ENCODE assay signal across 8 mouse cellular contexts in the genomic region with DNA sequence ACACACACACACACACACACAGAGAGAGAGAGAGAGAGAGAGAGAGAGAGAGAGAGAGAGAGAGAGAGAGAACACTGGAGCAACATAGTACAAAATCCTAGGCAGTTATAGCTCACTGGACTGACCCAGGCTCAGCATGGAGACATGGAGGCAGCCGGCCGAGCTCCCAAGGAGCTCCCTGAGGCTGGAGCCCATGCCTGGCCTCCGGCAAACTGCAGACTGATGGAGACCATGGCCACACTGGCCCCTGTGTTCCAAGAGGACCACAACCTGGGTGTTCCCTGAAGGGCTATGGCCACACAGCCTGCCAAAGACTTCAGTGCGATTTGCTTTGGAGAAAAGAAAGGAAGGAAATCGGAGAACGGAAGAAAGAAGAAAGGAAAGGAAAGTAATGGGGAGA.
DNase-seq lines count a peak whose midpoint lies in the region; ATAC-seq and TF ChIP-seq lines count a peak whose summit lies in the region.

No protein-coding gene starts in this region.

- H3K4me2 ChIP-seq in forebrain, postnatal 0 days (ENCODE audit: low read depth) = peak overlapping the region; percentile 53
- peak overlapping the region; percentile 50 for H3K4me2 ChIP-seq in limb, embryonic 14.5 days (replicated peaks; ENCODE audit: low read depth, low read length, severe bottlenecking)

- H3K9me3 ChIP-seq in heart, embryonic 10.5 days = no peaks in the 10 kb centered on the region
- no peaks in the 10 kb centered on the region for H3K9me3 ChIP-seq in forebrain, postnatal 0 days (ENCODE audit: low read length)
- no peaks in the 10 kb centered on the region for H3K9me3 ChIP-seq in limb, embryonic 14.5 days (ENCODE audit: control insufficient read depth, low read length)

- H3K4me1 ChIP-seq in heart, embryonic 10.5 days = peaks cover 35% of the 10 kb centered on the region
- H3K4me1 ChIP-seq in bone marrow macrophage, adult 2 months (ENCODE audit: control insufficient read depth, insufficient read depth, low read length) = peaks cover 10% of the 10 kb centered on the region
- H3K4me1 ChIP-seq in forebrain, postnatal 0 days (ENCODE audit: insufficient read depth) = peaks cover 5% of the 10 kb centered on the region
- H3K4me1 ChIP-seq in limb, embryonic 14.5 days (ENCODE audit: control insufficient read depth, insufficient read depth, low read length) = peaks cover 19% of the 10 kb centered on the region

- 47% methylated on average over 6 of the region's 6 CpGs for WGBS in heart, embryonic 10.5 days
- 42% methylated on average over 6 of the region's 6 CpGs for WGBS in forebrain, postnatal 0 days
- 45% methylated on average over 6 of the region's 6 CpGs for WGBS in limb, embryonic 14.5 days

- no peaks in the 10 kb centered on the region for H3K27me3 ChIP-seq in heart, embryonic 10.5 days (ENCODE audit: insufficient read depth, poor library complexity, severe bottlenecking)
- H3K27me3 ChIP-seq in forebrain, postnatal 0 days (ENCODE audit: insufficient read depth, low read length) = no peaks in the 10 kb centered on the region
- H3K27me3 ChIP-seq in limb, embryonic 14.5 days (ENCODE audit: control insufficient read depth, insufficient read depth, low read length) = no peaks in the 10 kb centered on the region

- TF ChIP-seq CTCF in bone marrow macrophage, adult 2 months (IDR thresholded peaks at IDR 0.05; ENCODE audit: low read depth, low read length) = no peak
- TF ChIP-seq CTCF in forebrain, postnatal 0 days (IDR thresholded peaks at IDR 0.05; ENCODE audit: low read depth) = no peak

- H3K9ac ChIP-seq in forebrain, postnatal 0 days = no peak overlapping the region
- peak overlapping the region; percentile 60 for H3K9ac ChIP-seq in limb, embryonic 14.5 days (ENCODE audit: low read depth, low read length, severe bottlenecking)

- no peak for DNase-seq in heart, embryonic 10.5 days (ENCODE audit: low spot score)
- no peak for DNase-seq in heart, postnatal 25 days (ENCODE audit: low spot score)
- DNase-seq in forebrain, postnatal 0 days = no peak
- DNase-seq in limb, embryonic 14.5 days (ENCODE audit: low spot score) = no peak
- no peak for DNase-seq in retina, embryonic 14.5 days (ENCODE audit: low spot score)
- no peak for DNase-seq in layer of hippocampus, postnatal 14 days (ENCODE audit: low spot score in 2 of 2)
- DNase-seq in spleen, postnatal 4 days (ENCODE audit: low spot score in 2 of 2) = no peak

- no peak for TF ChIP-seq POLR2A in bone marrow macrophage, adult 2 months (IDR thresholded peaks at IDR 0.05; ENCODE audit: borderline replicate concordance, low read depth, low read length)
- no peak for TF ChIP-seq POLR2A in limb, embryonic 14.5 days (IDR thresholded peaks at IDR 0.05; ENCODE audit: borderline replicate concordance, extremely low read depth, insufficient read depth, insufficient read length)

- peak; percentile 30 for ATAC-seq in forebrain, postnatal 0 days
- ATAC-seq in limb, embryonic 14.5 days (ENCODE audit: low FRiP score, low read depth) = no peak

- intact Hi-C loops in heart, postnatal 25 days (cut with DNase I) = no loop called here

- peak overlapping the region; percentile 43 for H3K4me3 ChIP-seq in heart, embryonic 10.5 days
- peak overlapping the region; percentile 49 for H3K4me3 ChIP-seq in bone marrow macrophage, adult 2 months (ENCODE audit: insufficient read depth, low read length)
- H3K4me3 ChIP-seq in forebrain, postnatal 0 days (ENCODE audit: low read depth, low read length) = peak overlapping the region; percentile 24; the same call in 1 of the 2 replicates
- peak overlapping the region; percentile 27 for H3K4me3 ChIP-seq in limb, embryonic 14.5 days (replicated peaks; ENCODE audit: low read length)

- H3K36me3 ChIP-seq in heart, embryonic 10.5 days = no peaks in the 10 kb centered on the region
- H3K36me3 ChIP-seq in forebrain, postnatal 0 days (ENCODE audit: insufficient read depth) = no peaks in the 10 kb centered on the region
- H3K36me3 ChIP-seq in limb, embryonic 14.5 days (ENCODE audit: control insufficient read depth, insufficient read depth, low read length) = no peaks in the 10 kb centered on the region

- H3K27ac ChIP-seq in heart, embryonic 10.5 days = peak overlapping the region; percentile 93
- no peak overlapping the region for H3K27ac ChIP-seq in bone marrow macrophage, adult 2 months (ENCODE audit: insufficient read depth, low read depth, low read length)
- peak overlapping the region; percentile 50; the same call in 1 of the 2 replicates for H3K27ac ChIP-seq in forebrain, postnatal 0 days (ENCODE audit: low read depth, low read length)
- H3K27ac ChIP-seq in limb, embryonic 14.5 days (replicated peaks; ENCODE audit: low read depth, low read length) = peak overlapping the region; percentile 82
